Mouse (Mus musculus) G1E (cell line): ENCODE results near the gene Rgl1. TPM values are rescaled to one million over a fixed set of nuclear protein-coding genes. Genes with fewer than 3 reads are reported as not detected.

Experiments used
- ATAC-seq: 2 replicates; pipeline ENCODE4 v1.8.0; 2016; ENCODE audit warnings: mild to moderate bottlenecking; ENCODE audit not compliant: insufficient number of reproducible peaks, poor library complexity, low FRiP score, severe bottlenecking; ENCODE audit errors: extremely low read depth
- DNase-seq: peaks from one replicate; pipeline ENCODE4 v3.0.0; 2012; ENCODE audit warnings: low spot score
- H3K27me3 ChIP-seq: 2 replicates; pipeline ENCODE4 v1.6.1; 2012; ENCODE audit warnings: mild to moderate bottlenecking, low read length, inconsistent platforms; ENCODE audit not compliant: insufficient read depth
- H3K36me3 ChIP-seq: replicated peaks from 2 replicates; pipeline ENCODE3; 2012; ENCODE audit warnings: mild to moderate bottlenecking, inconsistent platforms
- H3K4me1 ChIP-seq: 2 replicates; pipeline ENCODE4 v1.6.1; 2012; ENCODE audit warnings: low read depth, low read length, inconsistent platforms, mixed read lengths; ENCODE audit not compliant: insufficient read depth
- H3K4me3 ChIP-seq: 2 replicates; pipeline ENCODE4 v1.5.1; 2012; ENCODE audit warnings: low read depth, mild to moderate bottlenecking, inconsistent platforms, low read length, moderate library complexity, mixed read lengths
- H3K9me3 ChIP-seq: replicated peaks from 2 replicates; pipeline ENCODE4 v1.6.1; 2012; ENCODE audit warnings: inconsistent platforms
- CTCF ChIP-seq: IDR thresholded peaks from 2 replicates; pipeline ENCODE4 v1.5.1; 2012; ENCODE audit warnings: low read depth, low read length, inconsistent platforms, mixed read lengths
- GATA1 ChIP-seq: IDR thresholded peaks from 2 replicates; pipeline ENCODE4 v1.6.1; 2012; ENCODE audit warnings: borderline replicate concordance, low read length, inconsistent platforms, mixed read lengths
- GATA2 ChIP-seq: IDR thresholded peaks from 2 replicates; pipeline ENCODE4 v1.6.1; 2012; ENCODE audit warnings: low read depth, low read length, inconsistent platforms, borderline replicate concordance
- POLR2AphosphoS5 ChIP-seq: IDR thresholded peaks from 2 replicates; pipeline ENCODE4 v1.6.1; 2012; ENCODE audit warnings: low read depth, low read length, inconsistent platforms; ENCODE audit not compliant: insufficient replicate concordance
- TAL1 ChIP-seq: conservative IDR thresholded peaks from 2 replicates; pipeline ENCODE4 v1.6.1; 2012; ENCODE audit warnings: low read depth, low read length, inconsistent platforms, mixed read lengths
- polyA plus RNA-seq: library from polyadenylated mRNA; stranded (reverse); fragments of >175 nt; gene quantifications from 2 replicates; pipeline ENCODE4 v1.2.3, GENCODE M21; 2012
- total RNA-seq, 2 experiments: library from RNA; stranded (forward) in 1 of 2; stranded (reverse) in 1 of 2; fragments of 200-1000 nt in 1 of 2; fragments of >200 nt in 1 of 2; fragmentation: Nextera tagmentation in 1 of 2; gene quantifications; 2 replicates each; pipeline ENCODE4 v1.2.3; 2014 to 2017

The Rgl1 gene
- total and polyA plus RNA-seq, 3 experiments = 0.21 to 5.7 (median 4.0) TPM

GRCm38 (mm10) chr1:152506726-152507125, 259.4 kb downstream of the Rgl1 start:
- Histone ChIP-seq H3K4me1 (no peaks in the 10 kb centered on the region), H3K4me3 (no peak overlapping the region), H3K9me3 (peaks cover 4% of the 10 kb centered on the region), H3K27me3 (no peaks in the 10 kb centered on the region), H3K36me3 (no peaks in the 10 kb centered on the region)
- DNase-seq (no peak), ATAC-seq (no peak)
- TF ChIP-seq TAL1 = no peak
- no peak for TF ChIP-seq CTCF
- TF ChIP-seq GATA1 = no peak
- no peak for TF ChIP-seq GATA2

GRCm38 (mm10) chr1:152506175-152506574, 260.0 kb downstream of the Rgl1 start:
- H3K27me3 ChIP-seq = no peaks in the 10 kb centered on the region
- ATAC-seq = no peak
- TF ChIP-seq CTCF = no peak
- TF ChIP-seq GATA2 = no peak
- no peak for TF ChIP-seq TAL1
- TF ChIP-seq POLR2AphosphoS5 = no peak
- TF ChIP-seq GATA1 = no peak

DNA sequence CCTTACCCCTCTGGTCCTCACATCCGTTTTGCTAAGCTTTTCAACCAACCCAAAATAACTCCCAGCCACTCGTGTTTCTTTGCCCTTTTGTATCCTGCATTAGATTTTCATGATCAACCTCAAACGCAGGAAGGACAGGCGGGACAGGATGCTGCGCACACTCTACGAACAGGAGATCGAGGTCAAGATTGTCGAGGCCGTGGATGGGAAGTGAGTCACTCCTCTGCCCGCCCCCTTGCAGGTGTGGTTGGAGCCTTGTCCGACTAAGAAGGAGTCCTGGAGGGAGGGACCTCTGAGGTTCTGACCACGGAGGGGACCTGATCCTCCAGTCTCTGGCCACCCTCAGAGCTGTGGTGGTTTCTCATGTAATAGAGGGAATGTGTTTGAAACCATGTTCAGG, 266.3 kb downstream of the Rgl1 start:
- Histone ChIP-seq H3K4me3 (no peak overlapping the region), H3K36me3 (no peaks in the 10 kb centered on the region), H3K9me3 (0 out of 2 replicates have a peak, but pooled peaks cover 2% of the 10 kb centered on the region), H3K4me1 (no peaks in the 10 kb centered on the region), H3K27me3 (no peaks in the 10 kb centered on the region)
- ATAC-seq = no peak
- TF ChIP-seq GATA2 (no peak), TAL1 (no peak), GATA1 (no peak), POLR2AphosphoS5 (no peak), CTCF (no peak)
- no peak for DNase-seq

More at GRCm38 (mm10) chr1:152506175-152506574, 260.0 kb downstream of the Rgl1 start:
- no peak for DNase-seq
- no peak overlapping the region for H3K4me3 ChIP-seq
- H3K36me3 ChIP-seq = no peaks in the 10 kb centered on the region
- no peaks in the 10 kb centered on the region for H3K4me1 ChIP-seq
- peaks cover 4% of the 10 kb centered on the region for H3K9me3 ChIP-seq

DNA sequence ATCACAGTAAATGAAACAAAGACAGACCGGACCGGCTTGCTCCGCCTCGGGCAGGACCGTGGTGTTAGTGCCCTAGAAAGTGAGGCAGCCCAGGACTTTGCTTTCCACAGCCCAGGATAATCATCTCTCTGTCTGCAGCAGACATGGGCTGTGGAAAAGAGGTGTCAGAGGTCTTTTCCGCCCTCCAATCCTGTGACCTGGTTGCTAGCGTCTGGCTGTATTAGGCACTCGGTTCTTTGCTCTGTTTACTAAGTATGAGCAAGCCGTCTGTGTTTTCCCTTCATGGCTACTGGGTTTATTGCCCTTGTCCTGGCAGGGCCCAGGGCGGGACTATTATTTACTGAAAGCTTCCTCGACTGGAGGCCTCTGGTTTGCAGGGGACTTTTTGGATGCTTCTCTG, 268.6 kb downstream of the Rgl1 start:
- TF ChIP-seq GATA2 = no peak
- no peak for TF ChIP-seq GATA1
- no peak for TF ChIP-seq POLR2AphosphoS5
- no peak for TF ChIP-seq CTCF
- TF ChIP-seq TAL1 = no peak
- ATAC-seq (no peak), DNase-seq (no peak)
- no peaks in the 10 kb centered on the region for H3K27me3 ChIP-seq
- 0 out of 2 replicates have a peak, but pooled peaks cover 2% of the 10 kb centered on the region for H3K9me3 ChIP-seq
- no peaks in the 10 kb centered on the region for H3K4me1 ChIP-seq
- no peak overlapping the region for H3K4me3 ChIP-seq
- no peaks in the 10 kb centered on the region for H3K36me3 ChIP-seq

- ATAC-seq = no peak
- Histone ChIP-seq H3K4me1 (no peaks in the 10 kb centered on the region), H3K9me3 (0 out of 2 replicates have a peak, but pooled peaks cover 2% of the 10 kb centered on the region), H3K36me3 (no peaks in the 10 kb centered on the region), H3K4me3 (no peak overlapping the region), H3K27me3 (no peaks in the 10 kb centered on the region)
- DNase-seq = no peak
- TF ChIP-seq POLR2AphosphoS5 (no peak), CTCF (no peak), GATA1 (no peak), TAL1 (no peak), GATA2 (no peak)
Observed at GRCm38 (mm10) chr1:152496831-152497230, 269.3 kb downstream of the Rgl1 start.

- H3K9me3 ChIP-seq = peaks cover 3% of the 10 kb centered on the region; the same call in 1 of the 2 replicates
- H3K27me3 ChIP-seq = no peaks in the 10 kb centered on the region
- DNase-seq = no peak
- H3K4me3 ChIP-seq = no peak overlapping the region
- no peak for TF ChIP-seq TAL1
- H3K36me3 ChIP-seq = no peaks in the 10 kb centered on the region
- H3K4me1 ChIP-seq = no peaks in the 10 kb centered on the region
- no peak for ATAC-seq
Observed at GRCm38 (mm10) chr1:152492258-152492657, 273.9 kb downstream of the Rgl1 start.

- Histone ChIP-seq H3K9me3 (peaks cover 3% of the 10 kb centered on the region; the same call in 1 of the 2 replicates), H3K4me3 (no peak overlapping the region), H3K27me3 (no peaks in the 10 kb centered on the region), H3K4me1 (no peaks in the 10 kb centered on the region), H3K36me3 (no peaks in the 10 kb centered on the region)
- TF ChIP-seq TAL1 (no peak), CTCF (no peak), GATA2 (no peak), POLR2AphosphoS5 (no peak), GATA1 (no peak)
- ATAC-seq (no peak), DNase-seq (no peak)
Observed at GRCm38 (mm10) chr1:152490842-152491241, 275.3 kb downstream of the Rgl1 start.
